8 mouse cellular contexts compared by ENCODE assay signal in the genomic region with DNA sequence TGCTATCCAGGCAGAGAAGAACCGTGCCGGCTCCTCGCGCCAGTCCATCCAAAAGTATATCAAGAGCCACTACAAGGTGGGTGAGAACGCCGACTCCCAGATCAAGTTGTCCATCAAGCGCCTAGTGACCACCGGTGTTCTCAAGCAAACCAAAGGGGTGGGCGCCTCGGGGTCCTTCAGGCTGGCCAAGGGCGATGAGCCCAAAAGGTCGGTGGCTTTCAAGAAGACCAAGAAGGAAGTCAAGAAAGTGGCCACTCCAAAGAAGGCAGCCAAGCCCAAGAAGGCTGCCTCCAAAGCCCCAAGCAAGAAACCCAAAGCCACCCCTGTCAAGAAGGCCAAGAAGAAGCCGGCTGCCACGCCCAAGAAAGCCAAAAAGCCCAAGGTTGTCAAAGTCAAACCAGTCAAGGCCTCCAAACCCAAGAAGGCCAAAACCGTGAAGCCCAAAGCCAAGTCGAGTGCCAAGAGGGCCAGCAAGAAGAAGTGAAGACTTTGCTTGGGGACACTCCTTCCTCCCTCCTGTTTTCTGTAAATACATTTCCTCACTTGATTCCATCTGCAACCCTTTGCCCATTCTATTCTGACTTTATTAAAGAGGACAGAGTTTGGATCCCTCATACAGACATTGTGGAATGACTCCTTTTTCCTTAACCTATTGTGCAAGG. TPM values are rescaled to one million over a fixed set of nuclear protein-coding genes. Genes with fewer than 3 reads are reported as not detected.
A peak's percentile ranks its signal among the peaks of the same experiment; 100 is the strongest.
DNase-seq lines count a peak whose midpoint lies in the region; ATAC-seq and TF ChIP-seq lines count a peak whose summit lies in the region.

No protein-coding gene starts in this region.

- peak overlapping the region; percentile 97 for H3K4me2 ChIP-seq in lung, postnatal 0 days (replicated peaks; ENCODE audit: low read depth, low read length)
- H3K4me2 ChIP-seq in intestine, postnatal 0 days (replicated peaks; ENCODE audit: low read depth), result peak overlapping the region; percentile 75

- peak overlapping the region; percentile 79 for H3K4me3 ChIP-seq in lung, postnatal 0 days (ENCODE audit: low read depth, low read length)
- H3K4me3 ChIP-seq in embryonic fibroblast, embryonic 13.5 days (ENCODE audit: insufficient read depth, low read length), result peak overlapping the region; percentile 54
- H3K4me3 ChIP-seq in intestine, postnatal 0 days (ENCODE audit: low read depth, low read length), result peak overlapping the region; percentile 84
- H3K4me3 ChIP-seq in olfactory bulb, adult 2 months (ENCODE audit: insufficient read depth, low read depth, low read length), result peak overlapping the region; percentile 80

- H3K27ac ChIP-seq in lung, postnatal 0 days (ENCODE audit: low read length), result peak overlapping the region; percentile 98
- peak overlapping the region; percentile 23; the same call in 1 of the 2 replicates for H3K27ac ChIP-seq in embryonic fibroblast, embryonic 13.5 days (ENCODE audit: insufficient read depth, low read length)
- H3K27ac ChIP-seq in intestine, postnatal 0 days (ENCODE audit: low read depth, low read length), result peak overlapping the region; percentile 98
- peak overlapping the region; percentile 83 for H3K27ac ChIP-seq in olfactory bulb, adult 2 months (ENCODE audit: insufficient read depth, low read depth, low read length)

- H3K9ac ChIP-seq in lung, postnatal 0 days (replicated peaks; ENCODE audit: low read depth), result peak overlapping the region; percentile 100
- peak overlapping the region; percentile 98 for H3K9ac ChIP-seq in intestine, postnatal 0 days (ENCODE audit: low read depth, low read length)

- peak; percentile 7; the same call in 1 of the 2 replicates for TF ChIP-seq POLR2A in embryonic fibroblast, embryonic 13.5 days (IDR thresholded peaks at IDR 0.05; ENCODE audit: low read depth, low read length)
- TF ChIP-seq POLR2A in olfactory bulb, adult 2 months (IDR thresholded peaks at IDR 0.05; ENCODE audit: insufficient read depth, low read depth, low read length), result no peak

- H3K9me3 ChIP-seq in lung, postnatal 0 days (ENCODE audit: low read length), result no peaks in the 10 kb centered on the region
- H3K9me3 ChIP-seq in intestine, postnatal 0 days (ENCODE audit: control insufficient read depth), result no peaks in the 10 kb centered on the region

- peak; percentile 14 for DNase-seq in lung, postnatal 0 days (ENCODE audit: low spot score)
- no peak for DNase-seq in lung, postnatal 36 days
- DNase-seq in spleen, postnatal 10 days (ENCODE audit: low spot score in 2 of 2), result no peak
- no peak for DNase-seq in left cerebral cortex, adult 9 months (ENCODE audit: low spot score in 2 of 2)

- H3K36me3 ChIP-seq in lung, postnatal 0 days (ENCODE audit: insufficient read depth, low read length), result no peaks in the 10 kb centered on the region
- peaks cover 3% of the 10 kb centered on the region; the same call in 1 of the 2 replicates for H3K36me3 ChIP-seq in intestine, postnatal 0 days (ENCODE audit: control insufficient read depth, insufficient read depth)

- no peak for TF ChIP-seq CTCF in lung, postnatal 0 days (IDR thresholded peaks at IDR 0.05)
- no peak for TF ChIP-seq CTCF in embryonic fibroblast, embryonic 13.5 days (IDR thresholded peaks at IDR 0.05; ENCODE audit: borderline replicate concordance, insufficient read depth, low read length)
- TF ChIP-seq CTCF in intestine, postnatal 0 days (IDR thresholded peaks at IDR 0.05; ENCODE audit: low read depth), result no peak
- no peak for TF ChIP-seq CTCF in olfactory bulb, adult 2 months (IDR thresholded peaks at IDR 0.05; ENCODE audit: insufficient read depth, low read depth, low read length)

- TF ChIP-seq EP300 in lung, postnatal 0 days (IDR thresholded peaks at IDR 0.05), result no peak

- whole genome bisulfite sequencing in lung, postnatal 0 days, result 11% methylated on average over 16 of the region's 16 CpGs
- 8% methylated on average over 16 of the region's 16 CpGs for WGBS in intestine, postnatal 0 days
- 18% methylated on average over 16 of the region's 16 CpGs for WGBS in olfactory bulb, adult 2 months

- ATAC-seq in lung, postnatal 0 days, result no peak
- ATAC-seq in intestine, postnatal 0 days, result no peak
- no peak for ATAC-seq in erythroid progenitor cell, adult 5-6 weeks (replicated peaks; ENCODE audit: low FRiP score, poor library complexity, severe bottlenecking)

- H3K4me1 ChIP-seq in lung, postnatal 0 days (ENCODE audit: insufficient read depth, low read depth, low read length), result peaks cover 11% of the 10 kb centered on the region; the same call in 1 of the 2 replicates
- no peaks in the 10 kb centered on the region for H3K4me1 ChIP-seq in embryonic fibroblast, embryonic 13.5 days (ENCODE audit: control insufficient read depth, insufficient read depth, low read length)
- 0 out of 2 replicates have a peak, but pooled peaks cover 2% of the 10 kb centered on the region for H3K4me1 ChIP-seq in intestine, postnatal 0 days (replicated peaks; ENCODE audit: control insufficient read depth, insufficient read depth, low read length)
- H3K4me1 ChIP-seq in olfactory bulb, adult 2 months (ENCODE audit: control insufficient read depth, insufficient read depth, low read length), result peaks cover 33% of the 10 kb centered on the region

- H3K27me3 ChIP-seq in lung, postnatal 0 days (replicated peaks; ENCODE audit: insufficient read depth, low read length), result no peaks in the 10 kb centered on the region
- H3K27me3 ChIP-seq in intestine, postnatal 0 days (replicated peaks; ENCODE audit: control insufficient read depth, insufficient read depth, low read length), result no peaks in the 10 kb centered on the region

RNA-seq across cellular contexts. Expression of a gene that starts 0.7 kb away (rescaled TPM):
- polyA plus RNA-seq in lung, postnatal 0 days (2015; fragmentation: Nextera tagmentation; extraction: Ambion mirVana), result 263 and 311 TPM in 2 replicates
- 107 and 206 TPM in 2 replicates for polyA plus RNA-seq in embryonic fibroblast, embryonic 13.5 days (2011; ENCODE audit: insufficient read length, low read depth, missing spikeins)
- polyA plus RNA-seq in intestine, postnatal 0 days (2015; fragmentation: Nextera tagmentation; extraction: Ambion mirVana), result 298 and 319 TPM in 2 replicates
- not detected in 2 replicates for polyA plus RNA-seq in olfactory bulb, adult 2 months (2012; ENCODE audit: insufficient read depth, insufficient read length, low replicate concordance, missing spikeins)
- total RNA-seq in erythroid progenitor cell, adult 5-6 weeks (2015; ENCODE audit: low replicate concordance), result 13.7 and 21.4 TPM in 2 replicates
- total RNA-seq in erythroid progenitor cell, adult 5-6 weeks (2017; ENCODE audit: low replicate concordance), result 16.7 and 19.7 TPM in 2 replicates

RNA-seq across cellular contexts. Expression of a gene that starts 12.7 kb away (rescaled TPM):
- 0.12 and 0.14 TPM in 2 replicates for polyA plus RNA-seq in lung, postnatal 0 days (2015; fragmentation: Nextera tagmentation; extraction: Ambion mirVana)
- polyA plus RNA-seq in embryonic fibroblast, embryonic 13.5 days (2011; ENCODE audit: insufficient read length, low read depth, missing spikeins), result not detected in 2 replicates
- 2.2 and 2.6 TPM in 2 replicates for polyA plus RNA-seq in intestine, postnatal 0 days (2015; fragmentation: Nextera tagmentation; extraction: Ambion mirVana)
- polyA plus RNA-seq in olfactory bulb, adult 2 months (2012; ENCODE audit: insufficient read depth, insufficient read length, low replicate concordance, missing spikeins), result not detected in 2 replicates
- not detected in 2 replicates for total RNA-seq in erythroid progenitor cell, adult 5-6 weeks (2015; ENCODE audit: low replicate concordance)
- total RNA-seq in erythroid progenitor cell, adult 5-6 weeks (2017; ENCODE audit: low replicate concordance), result not detected in 2 replicates

RNA-seq across cellular contexts. Expression of a gene that starts 33.7 kb away (rescaled TPM):
- polyA plus RNA-seq in lung, postnatal 0 days (2015; fragmentation: Nextera tagmentation; extraction: Ambion mirVana), result 45.4 and 48.4 TPM in 2 replicates
- 10.4 and 13.8 TPM in 2 replicates for polyA plus RNA-seq in embryonic fibroblast, embryonic 13.5 days (2011; ENCODE audit: insufficient read length, low read depth, missing spikeins)
- polyA plus RNA-seq in intestine, postnatal 0 days (2015; fragmentation: Nextera tagmentation; extraction: Ambion mirVana), result 44.1 and 48.8 TPM in 2 replicates
- polyA plus RNA-seq in olfactory bulb, adult 2 months (2012; ENCODE audit: insufficient read depth, insufficient read length, low replicate concordance, missing spikeins), result not detected in 2 replicates
- 64.9 and 75.0 TPM in 2 replicates for total RNA-seq in erythroid progenitor cell, adult 5-6 weeks (2015; ENCODE audit: low replicate concordance)
- total RNA-seq in erythroid progenitor cell, adult 5-6 weeks (2017; ENCODE audit: low replicate concordance), result 37.3 and 66.5 TPM in 2 replicates

RNA-seq across cellular contexts. Expression of a gene that starts 46.0 kb away (rescaled TPM):
- 99.3 and 101 TPM in 2 replicates for polyA plus RNA-seq in lung, postnatal 0 days (2015; fragmentation: Nextera tagmentation; extraction: Ambion mirVana)
- polyA plus RNA-seq in embryonic fibroblast, embryonic 13.5 days (2011; ENCODE audit: insufficient read length, low read depth, missing spikeins), result 247 and 268 TPM in 2 replicates
- polyA plus RNA-seq in intestine, postnatal 0 days (2015; fragmentation: Nextera tagmentation; extraction: Ambion mirVana), result 97.0 and 100 TPM in 2 replicates
- polyA plus RNA-seq in olfactory bulb, adult 2 months (2012; ENCODE audit: insufficient read depth, insufficient read length, low replicate concordance, missing spikeins), result not detected in 2 replicates
- total RNA-seq in erythroid progenitor cell, adult 5-6 weeks (2015; ENCODE audit: low replicate concordance), result 50.1 and 69.2 TPM in 2 replicates
- total RNA-seq in erythroid progenitor cell, adult 5-6 weeks (2017; ENCODE audit: low replicate concordance), result 47.1 and 47.9 TPM in 2 replicates

Comparison
In these comparisons a context has a peak if more than half of its experiments do, and no peak if none do; other contexts are left out.
1. H3K27ac ChIP-seq: peak in every context shown above with its lines; median percentile 98 in lung, postnatal 0 days; 98 in intestine, postnatal 0 days; 83 in olfactory bulb, adult 2 months; 23 in embryonic fibroblast, embryonic 13.5 days.
2. RNA of a gene that starts 33.7 kb away (polyA plus RNA-seq): 45.4 to 48.4 TPM in lung, postnatal 0 days, 44.1 to 48.8 TPM in intestine, postnatal 0 days and 10.4 to 13.8 TPM in embryonic fibroblast, embryonic 13.5 days; not detected in olfactory bulb, adult 2 months; every median in the first group is over 10 times any median in the second.
3. Peak in every context shown above with its lines, with median percentiles within 50 percentile points of each other: H3K4me3 ChIP-seq.